Mouse (Mus musculus): ENCODE results near the gene Hsf2bp.

GRCm38 (mm10) chr17:31935841-31936240 lies 100.3 kb downstream of the Hsf2bp start:
- TF ChIP-seq EP300 (IDR thresholded peaks at IDR 0.05; ENCODE audit: low read depth) (no peak), CTCF (IDR thresholded peaks at IDR 0.05; ENCODE audit: low read depth) (no peak)
